Mouse (Mus musculus) induced T-regulatory cell, adult 2 months (primary cell): ENCODE data around the gene Mat2a.
"Not testable (repeated sequence)": the region's sequence is repeated elsewhere in the genome, so short reads cannot be mapped to it uniquely, and the experiment has no call there.

Experiments
- DNase-seq: peaks from one replicate; pipeline ENCODE4 v3.0.0-alpha.2; 2012; ENCODE audit warnings: low read depth

Mat2a gene

DNA sequence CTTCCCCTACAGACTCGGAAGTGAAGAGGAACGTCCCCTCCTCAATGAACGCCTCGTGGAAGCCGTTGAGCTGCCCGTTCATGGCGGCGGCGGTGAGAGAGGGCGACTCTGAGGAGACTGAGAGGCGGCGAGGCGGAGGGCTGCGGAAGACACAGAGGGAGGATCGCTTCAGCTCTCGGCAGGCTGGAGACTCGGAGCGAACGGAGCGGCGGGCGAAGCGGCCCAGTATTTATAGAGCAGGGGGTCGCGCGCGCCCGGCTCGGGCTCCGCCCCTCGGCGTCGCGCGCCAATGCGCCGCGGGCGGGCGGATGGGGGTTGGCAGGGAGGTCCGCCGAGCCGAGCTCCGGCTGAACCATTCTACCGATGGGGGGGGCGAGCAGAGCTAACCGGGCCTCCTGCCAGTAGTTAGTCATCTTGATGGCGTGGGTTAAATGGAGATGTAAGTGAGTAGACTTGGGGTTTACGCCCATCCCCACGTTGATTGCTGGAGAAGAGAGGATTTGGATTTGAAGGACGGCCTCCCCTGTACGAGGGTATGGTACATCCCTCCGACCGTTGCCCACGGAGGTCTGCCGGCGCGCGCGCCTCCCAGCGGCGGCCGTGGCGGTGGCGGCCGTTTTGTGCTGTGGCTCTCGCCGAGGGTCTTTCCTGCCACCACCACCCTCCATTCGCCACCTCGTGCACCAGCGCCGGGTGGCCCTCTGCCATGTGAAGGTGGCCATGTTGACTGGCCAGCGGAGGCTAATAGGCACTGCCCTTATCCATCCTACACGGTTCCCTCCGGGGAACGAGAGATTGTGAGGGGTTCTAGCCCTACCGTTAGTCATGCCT, at the start of gene Mat2a:
TSS of gene Mat2a (minus strand) at position 204 of the 831 bp plus-strand sequence.
- peak; percentile 94 for DNase-seq

DNA sequence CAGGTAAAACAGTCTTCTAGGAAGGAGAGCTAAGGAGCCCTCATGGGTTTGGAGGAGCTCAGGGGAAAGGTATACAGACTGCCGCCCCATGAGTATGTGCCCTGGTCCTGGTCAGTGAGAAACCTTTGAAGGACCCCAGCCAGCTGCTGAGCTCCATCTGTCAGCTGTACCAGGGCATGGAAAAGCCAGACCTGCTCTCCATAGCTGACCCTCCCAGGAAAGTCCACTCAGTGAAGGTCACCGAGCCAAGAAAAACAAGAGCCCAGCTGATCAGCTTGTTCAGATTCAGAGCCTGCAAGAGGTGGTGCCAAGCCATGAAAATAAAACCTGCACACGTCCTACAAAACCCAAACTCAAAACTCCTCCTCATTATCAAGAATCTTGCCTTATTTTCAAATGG, 49.5 kb upstream of the Mat2a start:
- no peak for DNase-seq

GRCm38 (mm10) chr6:72487282-72487681, 47.9 kb upstream of the Mat2a start:
- DNase-seq, result no peak

- peak; percentile 62 for DNase-seq
These were observed 46.9 kb upstream of the Mat2a start for GRCm38 (mm10) chr6:72486307-72486706.

DNA sequence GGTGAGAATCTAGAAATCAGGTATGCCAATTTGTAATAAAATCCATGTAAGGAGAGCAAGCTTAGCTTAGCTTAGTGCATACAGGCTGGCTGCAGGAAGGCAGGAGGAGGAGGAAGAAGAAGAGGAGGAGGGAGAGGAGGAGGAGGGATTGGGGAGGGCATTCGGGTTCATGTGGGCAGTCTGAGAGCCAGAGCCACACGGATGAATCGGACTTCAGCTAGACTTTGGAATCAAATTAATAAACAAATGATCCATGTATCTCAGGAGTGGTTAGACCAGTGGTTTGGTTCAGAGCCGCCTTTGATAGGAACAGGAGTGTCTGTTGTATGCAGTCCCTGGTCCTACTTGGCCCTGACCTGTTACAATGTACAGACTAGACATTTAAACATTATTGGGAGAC, 45.5 kb upstream of the Mat2a start:
- DNase-seq, result no peak

DNA sequence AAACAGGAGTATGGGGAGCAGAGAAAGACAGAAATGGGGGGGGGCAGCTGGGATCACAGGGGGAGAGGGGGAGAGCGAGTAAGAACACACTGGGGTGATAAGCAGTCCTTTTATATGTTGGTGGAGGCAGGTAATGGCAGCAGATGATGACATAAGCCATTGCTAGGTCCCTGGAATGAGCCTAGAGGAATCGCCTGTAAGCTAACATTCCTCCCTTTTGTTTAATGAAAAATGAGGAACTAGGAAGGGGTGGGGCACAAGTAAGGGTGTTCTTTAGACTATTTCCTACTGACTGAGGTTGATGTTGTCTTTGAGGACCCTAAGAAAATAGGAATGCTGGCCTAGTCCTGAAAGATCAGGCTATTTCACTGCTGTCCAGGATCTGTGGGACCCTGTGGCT, 42.8 kb upstream of the Mat2a start:
- DNase-seq, result no peak

- DNase-seq, result no peak
These were observed 41.0 kb upstream of the Mat2a start for GRCm38 (mm10) chr6:72480422-72480702.

- DNase-seq, result no peak
These were observed 40.5 kb upstream of the Mat2a start for GRCm38 (mm10) chr6:72479645-72480421.

DNA sequence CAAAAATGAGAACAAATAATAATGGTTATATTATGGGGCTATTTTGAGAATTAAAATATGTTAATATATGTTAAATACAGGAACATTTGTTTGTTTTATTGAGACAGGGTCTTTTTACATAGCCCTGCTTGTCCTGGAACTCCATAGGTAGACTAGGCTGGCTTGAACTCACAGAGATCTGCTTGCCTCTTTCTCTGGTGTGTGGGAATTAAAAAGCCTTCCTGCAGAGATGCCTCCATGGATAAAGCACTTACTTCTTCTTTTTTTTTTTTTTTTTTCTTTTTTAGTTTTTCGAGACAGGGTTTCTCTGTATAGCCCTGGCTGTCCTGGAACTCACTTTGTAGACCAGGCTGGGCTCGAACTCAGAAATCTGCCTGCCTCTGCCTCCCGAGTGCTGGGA, 39.3 kb upstream of the Mat2a start:
- DNase-seq, result not testable (repeated sequence)

- no peak for DNase-seq
These were observed 38.3 kb upstream of the Mat2a start for GRCm38 (mm10) chr6:72477621-72478020.

DNA sequence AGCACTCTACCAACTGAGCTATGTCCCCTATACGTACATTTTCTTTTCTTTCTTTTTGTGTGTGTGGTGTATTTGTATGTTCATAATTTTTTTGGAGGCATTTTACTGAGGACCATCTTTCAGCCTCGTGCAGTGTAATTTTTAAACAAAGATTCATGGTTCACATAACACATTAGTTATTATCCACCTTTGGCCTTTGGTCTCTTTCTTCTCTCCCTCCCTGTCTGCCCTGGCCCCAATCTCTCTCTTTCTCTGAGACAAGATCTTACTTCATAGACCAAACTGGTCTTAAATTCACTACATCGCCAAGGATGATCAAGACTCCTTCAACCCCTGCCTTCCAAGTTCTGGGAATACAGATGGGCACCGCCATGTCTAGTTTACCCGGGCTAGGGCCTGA, 37.5 kb upstream of the Mat2a start:
- DNase-seq, result no peak

DNA sequence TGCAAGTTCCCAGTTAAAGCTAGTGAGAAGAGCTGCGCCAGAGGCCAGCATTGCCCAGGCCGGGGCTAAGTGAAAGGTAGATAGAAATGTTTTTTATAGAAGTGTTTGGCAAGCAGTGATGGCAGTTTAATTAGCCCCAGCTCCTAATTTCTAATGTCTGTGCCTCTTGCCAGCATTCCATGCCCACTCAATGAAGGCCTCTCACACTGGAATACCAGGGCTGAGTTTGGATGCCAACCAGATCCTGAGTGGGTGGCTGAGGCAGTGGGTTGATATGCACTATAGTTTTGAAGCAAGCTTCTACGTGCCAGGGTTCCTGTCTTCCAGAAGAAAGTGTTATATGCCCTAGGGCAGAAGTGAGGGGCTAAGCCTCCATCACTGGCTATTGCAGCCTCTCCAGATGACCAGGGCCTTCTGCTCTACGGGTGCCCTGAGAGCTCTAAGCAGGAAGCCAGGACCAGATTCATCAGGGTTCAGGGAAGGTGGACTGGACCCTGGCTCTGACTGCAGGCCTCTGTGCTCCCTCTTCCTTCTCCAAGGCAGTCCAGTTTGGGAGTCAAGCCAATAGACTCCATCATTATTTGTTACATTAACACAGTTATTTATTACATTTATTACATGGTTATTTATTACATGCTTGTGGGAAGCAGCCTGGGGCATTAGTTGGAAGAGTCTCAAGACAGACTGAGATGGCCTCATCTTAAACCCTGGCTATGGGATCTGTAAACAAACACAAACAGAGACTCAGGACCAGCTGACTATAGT, 36.0 kb upstream of the Mat2a start:
- no peak for DNase-seq

- peak; percentile 34 for DNase-seq
These were observed 34.1 kb upstream of the Mat2a start for GRCm38 (mm10) chr6:72473264-72474041.

- DNase-seq, result no peak
These were observed 26.8 kb upstream of the Mat2a start for GRCm38 (mm10) chr6:72466171-72466570.

GRCm38 (mm10) chr6:72465361-72466157, 26.2 kb upstream of the Mat2a start:
- no peak for DNase-seq

DNA sequence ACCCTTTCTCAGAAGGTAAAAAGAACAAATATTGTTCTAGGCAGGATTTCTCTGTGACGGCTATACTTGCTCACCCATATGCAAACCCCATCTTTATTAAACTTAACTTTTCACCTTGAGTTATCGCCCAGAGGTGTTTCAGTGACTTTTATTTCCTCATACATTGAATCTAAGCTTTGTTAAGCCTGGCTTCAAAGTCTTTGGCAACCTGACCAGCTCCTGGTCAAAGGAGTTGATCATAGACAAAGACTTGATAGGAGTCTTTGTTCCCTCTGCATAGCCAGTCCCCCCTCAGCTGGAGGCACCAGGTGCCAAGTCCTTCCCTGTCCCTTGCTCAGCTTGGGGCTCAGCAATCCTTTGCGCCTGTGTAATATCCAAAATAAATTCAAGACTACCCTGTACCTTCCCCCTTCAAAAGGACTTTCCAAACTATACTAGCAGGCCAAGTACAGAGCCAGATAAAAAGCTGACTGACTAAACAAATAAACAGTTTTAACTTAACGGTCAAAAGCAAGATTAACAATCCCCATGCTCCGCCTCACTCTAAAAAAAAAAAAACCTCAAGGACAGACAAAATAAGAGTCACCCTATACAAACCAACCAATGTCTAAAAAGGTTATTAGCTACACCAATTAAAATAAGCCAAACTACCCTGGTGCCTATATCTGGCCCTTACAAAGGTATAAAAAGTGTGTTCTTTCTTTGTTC, 23.3 kb upstream of the Mat2a start:
- DNase-seq, result not testable (repeated sequence)

DNA sequence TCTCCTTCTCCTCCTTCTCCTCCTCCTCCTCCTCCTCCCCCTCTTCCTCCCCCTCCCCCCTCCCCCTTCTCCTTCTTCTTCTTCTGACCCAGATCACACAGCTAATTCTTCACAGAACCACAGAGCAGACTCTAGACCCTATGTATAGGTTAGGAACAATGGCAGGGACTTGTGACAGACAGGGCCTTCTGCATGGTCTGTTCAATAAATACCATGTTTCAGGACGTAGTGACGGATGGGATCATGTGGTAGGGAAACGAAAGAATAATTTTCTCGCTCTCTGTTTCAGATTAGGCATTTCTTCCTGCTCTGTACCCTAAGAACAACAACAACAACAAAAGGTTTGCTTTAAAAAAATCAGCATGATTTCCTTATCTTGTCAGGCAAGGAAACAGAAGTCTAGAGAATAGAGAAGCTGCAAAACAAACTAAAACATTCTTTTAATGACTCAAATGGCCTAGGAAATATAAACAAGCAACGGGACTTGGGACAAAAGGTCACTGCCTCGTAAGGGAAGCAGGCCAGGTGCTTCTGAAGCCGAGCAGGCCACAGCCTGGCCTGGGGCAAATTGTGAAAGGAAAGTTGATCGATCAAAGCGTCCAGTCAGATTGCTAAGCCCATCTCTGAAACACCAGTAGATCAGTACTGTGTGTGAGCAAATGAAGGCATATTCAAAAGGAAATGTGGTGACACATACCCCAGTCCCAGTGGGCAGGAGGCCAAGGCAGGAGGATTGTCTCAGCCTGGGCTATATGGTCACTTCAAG, 20.9 kb upstream of the Mat2a start:
- DNase-seq, result no peak

- no peak for DNase-seq
These were observed 19.6 kb upstream of the Mat2a start for GRCm38 (mm10) chr6:72458921-72459320.

DNA sequence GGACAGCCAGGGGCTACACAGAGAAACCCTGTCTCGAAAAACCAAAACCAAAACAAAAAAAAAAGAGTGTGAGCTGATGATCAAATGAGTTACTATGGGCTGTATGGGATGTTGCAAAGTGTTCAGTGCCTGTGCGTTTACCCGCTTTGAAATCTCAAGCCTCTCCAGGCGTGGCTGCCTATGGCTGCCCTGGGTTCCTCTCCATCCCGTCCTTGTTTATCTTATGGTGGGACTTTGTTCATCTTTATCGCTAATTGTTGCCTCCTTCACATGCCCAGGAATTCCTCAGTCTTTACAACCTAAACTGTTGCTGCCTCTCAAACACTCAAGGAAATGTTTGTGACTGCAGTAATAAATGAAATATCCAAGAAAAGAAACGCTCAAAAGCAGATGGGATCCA, 19.1 kb upstream of the Mat2a start:
- DNase-seq, result no peak

- DNase-seq, result no peak
These were observed 17.2 kb upstream of the Mat2a start for GRCm38 (mm10) chr6:72456567-72456966.
